Mouse (Mus musculus) cerebellum, postnatal 14 days (tissue): ENCODE measurements at regions not wholly inside any gene's neighbourhood (a gene's known extent, or its start where the extent isn't known, plus 50 kb on each side); places are given as distances from the start of the nearest gene placed in this dataset.

Experiments used
- DNase-seq, 2 experiments: peaks; one replicate each; pipeline ENCODE4 v3.0.0; 2021; ENCODE audit warnings: mixed read lengths in 2 of 2

- no peak for DNase-seq
These were observed 288.1 kb upstream of the Cxadr start for GRCm38 (mm10) chr16:78013049-78013819.

- no peak for DNase-seq
These were observed 297.3 kb upstream of the Cxadr start for GRCm38 (mm10) chr16:78004016-78004415.

- peak in 1 of 2 experiments; percentile 18 for DNase-seq
These were observed 308.3 kb upstream of the Cxadr start for GRCm38 (mm10) chr16:77992986-77993385.

GRCm38 (mm10) chr16:77989791-77990325 is 311.4 kb upstream of the Cxadr start:
- DNase-seq = no peak

- peak in 1 of 2 experiments; percentile 48 for DNase-seq
These were observed 312.1 kb upstream of the Cxadr start for GRCm38 (mm10) chr16:77989139-77989538.

- DNase-seq = peak in 1 of 2 experiments; percentile 7
These were observed 314.3 kb upstream of the Cxadr start for GRCm38 (mm10) chr16:77986884-77987529.

- no peak for DNase-seq
These were observed 346.9 kb upstream of the Gm11146 start for GRCm38 (mm10) chr16:77948785-77949184.

GRCm38 (mm10) chr16:77945442-77945841 is 343.5 kb upstream of the Gm11146 start:
- no peak for DNase-seq

GRCm38 (mm10) chr16:77931025-77931723 is 329.3 kb upstream of the Gm11146 start:
- DNase-seq = no peak

GRCm38 (mm10) chr16:77914160-77915070 is 312.5 kb upstream of the Gm11146 start:
- DNase-seq = no peak

GRCm38 (mm10) chr16:77894247-77894646 is 292.4 kb upstream of the Gm11146 start:
- DNase-seq = no peak

GRCm38 (mm10) chr16:77893690-77894089 is 291.8 kb upstream of the Gm11146 start:
- DNase-seq = no peak

GRCm38 (mm10) chr16:77892731-77893130 is 290.8 kb upstream of the Gm11146 start:
- no peak for DNase-seq

- peak; percentile 75 to 89 for DNase-seq
These were observed 287.5 kb upstream of the Gm11146 start for GRCm38 (mm10) chr16:77889348-77889747.

GRCm38 (mm10) chr16:77885060-77885679 is 283.3 kb upstream of the Gm11146 start:
- DNase-seq = peak; percentile 21 to 29

- no peak for DNase-seq
These were observed 282.6 kb upstream of the Gm11146 start for GRCm38 (mm10) chr16:77884495-77884894.

GRCm38 (mm10) chr16:77877006-77877405 is 275.1 kb upstream of the Gm11146 start:
- no peak for DNase-seq

GRCm38 (mm10) chr16:77863246-77863645 is 261.4 kb upstream of the Gm11146 start:
- DNase-seq = peak in 1 of 2 experiments; percentile 28

- peak; percentile 24 to 58 for DNase-seq
These were observed 250.3 kb upstream of the Gm11146 start for GRCm38 (mm10) chr16:77852066-77852781.

GRCm38 (mm10) chr16:77851206-77852065 is 249.5 kb upstream of the Gm11146 start:
- DNase-seq = peak; percentile 40 to 58
